Mouse (Mus musculus) B cell, adult 2 months (primary cell): ENCODE measurements at regions not wholly inside any gene's neighbourhood (a gene's known extent, or its start where the extent isn't known, plus 50 kb on each side); places are given as distances from the start of the nearest gene placed in this dataset.

Experiments
- DNase-seq, 2 experiments: peaks; one replicate each; pipeline ENCODE4 v3.0.0; 2022

DNA sequence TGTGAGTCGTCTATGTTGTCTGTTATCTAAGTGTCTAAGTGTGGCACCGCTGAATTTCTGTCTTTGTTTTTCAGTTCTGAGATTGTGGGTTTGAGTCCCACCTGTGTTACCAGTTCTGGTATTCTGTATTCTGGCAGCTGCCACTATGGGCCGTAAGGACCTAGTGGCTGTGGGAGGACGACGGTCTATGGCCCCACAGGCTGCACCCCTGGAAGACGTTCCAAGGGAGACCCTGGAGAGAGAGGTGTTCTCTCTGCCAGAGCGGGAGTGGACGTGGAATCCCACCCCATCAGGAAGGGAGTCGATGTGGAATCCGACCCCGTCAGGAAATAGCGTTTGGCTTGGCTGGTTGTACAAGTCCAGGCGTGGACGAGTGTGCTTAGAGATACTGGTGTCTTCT lies 53.2 kb upstream of the Btbd35f2 start:
- DNase-seq = peak; percentile 0 to 2
